Mouse (Mus musculus) spleen, postnatal 36 days (tissue): Measurements from ENCODE around the gene Olfr732.

ENCODE experiments used
- DNase-seq, 2 experiments: peaks; one replicate each; pipeline ENCODE4 v3.0.0; 2022; ENCODE audit warnings: low spot score in 2 of 2, mixed read lengths in 1 of 2

Olfr732 gene

DNA sequence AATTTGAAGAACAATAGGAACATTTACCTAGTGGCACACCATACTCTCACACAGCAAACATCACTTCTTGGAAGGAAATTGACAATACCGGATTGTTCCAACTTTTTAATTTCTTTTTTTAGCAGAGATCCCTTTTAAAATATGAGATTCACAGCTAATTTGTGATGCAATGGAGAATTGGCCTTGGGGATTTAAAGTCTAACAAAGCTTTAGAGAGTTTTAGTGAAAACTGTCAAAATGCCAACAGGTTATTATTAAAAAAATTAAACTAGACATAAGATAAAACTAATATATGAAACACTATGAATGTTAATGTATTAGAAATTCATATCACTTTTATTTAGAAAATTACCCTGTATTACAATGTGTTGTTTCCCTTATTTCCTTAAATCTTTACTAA is at the start of gene Olfr732:
TSS of gene Olfr732 (minus strand) at position 101 of the 400 bp plus-strand sequence.
- no peak for DNase-seq

DNA sequence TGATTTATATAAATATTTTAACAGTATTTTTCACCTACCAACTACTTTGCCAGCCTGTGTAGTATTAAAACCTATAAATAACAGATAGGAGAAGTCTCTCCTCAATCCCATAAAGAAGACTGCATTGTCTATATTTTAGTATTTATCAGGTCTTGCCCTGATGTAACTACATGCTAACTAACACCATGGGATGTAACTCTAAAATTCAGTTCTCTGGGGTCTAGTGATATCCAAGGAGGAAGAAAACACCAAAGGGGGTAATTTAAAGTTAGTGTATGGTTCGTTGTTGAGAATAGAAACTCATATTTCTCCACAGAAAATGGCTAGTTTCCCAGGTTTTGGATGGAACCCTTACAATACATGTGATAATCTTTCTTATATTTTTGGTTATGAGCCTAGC is 42.7 kb upstream of the Olfr732 start, which contains the start of gene Olfr734:
TSS of gene Olfr734 (minus strand) at position 101 of the 400 bp plus-strand sequence.
- DNase-seq, result no peak

DNA sequence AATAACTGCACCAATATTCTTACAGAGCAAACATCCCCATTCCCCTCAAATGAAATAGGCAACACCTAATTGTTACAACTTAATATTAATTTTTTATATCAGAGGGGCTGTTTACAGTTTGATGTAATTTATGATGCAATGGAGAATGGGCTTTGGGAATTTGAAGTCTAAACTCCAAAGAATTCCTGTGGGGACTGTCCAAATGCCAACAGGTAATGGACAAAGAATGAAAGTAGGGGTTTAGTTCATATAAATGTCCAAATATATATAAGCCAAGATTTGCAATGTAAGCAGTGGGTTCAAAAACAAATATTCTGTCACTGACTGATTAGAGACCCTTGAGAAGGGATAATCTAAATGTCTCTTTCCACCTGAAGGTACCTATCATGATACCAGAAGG is 17.4 kb upstream of the Olfr732 start, which contains the start of gene Olfr733:
TSS of gene Olfr733 (minus strand) at position 101 of the 400 bp plus-strand sequence.
- DNase-seq, result no peak

- no peak for DNase-seq
These were observed 42.2 kb downstream of the Olfr732 start, which contains the start of gene Olfr731 for GRCm38 (mm10) chr14:50241766-50242165. TSS of gene Olfr731 (minus strand) at chr14:50241866.
